Mouse (Mus musculus) midbrain, embryonic 14.5 days (tissue): Measurements from ENCODE around the gene Prkd1. TPM values are rescaled to one million over a fixed set of nuclear protein-coding genes. Genes with fewer than 3 reads are reported as not detected.
"Not testable (repeated sequence)": the region's sequence is repeated elsewhere in the genome, so short reads cannot be mapped to it uniquely, and the experiment has no call there.

Source experiments
- ATAC-seq: fragments of 200-750 bp; cut with Nextera tagmentation; 2 replicates; pipeline ENCODE4 v1.8.0; 2017; ENCODE audit warnings: moderate number of reproducible peaks, moderate library complexity; ENCODE audit not compliant: low FRiP score, low TSS enrichment
- DNase-seq: peaks from one replicate; pipeline ENCODE4 v3.0.0-alpha.2; 2015
- H3K27ac ChIP-seq: fragments of 300-500 bp; sonication (generic); replicated peaks from 2 replicates; pipeline ENCODE4 v1.5.1; 2014; ENCODE audit warnings: mild to moderate bottlenecking, low read depth, low read length, moderate library complexity
- H3K27me3 ChIP-seq: fragments of 300-500 bp; sonication (generic); 2 replicates; pipeline ENCODE4 v1.6.1; 2014; ENCODE audit warnings: low read length, control low read depth, mixed read lengths; ENCODE audit not compliant: control insufficient read depth, insufficient read depth
- H3K36me3 ChIP-seq: fragments of 300-500 bp; sonication (generic); 2 replicates; pipeline ENCODE4 v1.6.1; 2014; ENCODE audit warnings: low read length, control low read depth; ENCODE audit not compliant: control insufficient read depth, insufficient read depth
- H3K4me1 ChIP-seq: fragments of 300-500 bp; sonication (generic); 2 replicates; pipeline ENCODE4 v1.6.1; 2014; ENCODE audit warnings: mild to moderate bottlenecking, antibody characterized with exemption, low read length, control low read depth; ENCODE audit not compliant: control insufficient read depth, insufficient read depth
- H3K4me2 ChIP-seq: fragments of 300-500 bp; sonication (generic); 2 replicates; pipeline ENCODE4 v1.6.1; 2014; ENCODE audit warnings: mild to moderate bottlenecking, low read length, moderate library complexity
- H3K4me3 ChIP-seq: fragments of 300-500 bp; sonication (generic); replicated peaks from 2 replicates; pipeline ENCODE4 v1.5.1; 2014; ENCODE audit warnings: low read depth, low read length
- H3K9ac ChIP-seq: fragments of 300-500 bp; sonication (generic); replicated peaks from 2 replicates; pipeline ENCODE4 v1.6.1; 2014; ENCODE audit warnings: mild to moderate bottlenecking, low read length, moderate library complexity
- H3K9me3 ChIP-seq: fragments of 300-500 bp; sonication (generic); 2 replicates; pipeline ENCODE4 v1.6.1; 2016; ENCODE audit warnings: low read length, control low read depth, mixed read lengths; ENCODE audit not compliant: control insufficient read depth
- WGBS: fragments of 180-500 bp; shearing (Covaris S2); extraction: QIAGEN DNeasy Blood & Tissue Kit; methylation state at CpG from one replicate; pipeline ENCODE4 v1.1.7; 2014; 5-methylcytosine and 5-hydroxymethylcytosine counted together
- polyA plus RNA-seq: library from polyadenylated mRNA; unstranded; fragments of >200 nt; fragmentation: Nextera tagmentation; extraction: Ambion mirVana; gene quantifications from 2 replicates; pipeline ENCODE4 v1.2.1, GENCODE M21; 2014

The Prkd1 gene
- polyA plus RNA-seq, result 1.8 and 2.8 TPM in 2 replicates

- ATAC-seq, result peak; percentile 88
- under 1% methylated on average over 93 of the region's 114 CpGs for WGBS
- peak within 1 kb of the TSS; percentile 98 for H3K4me2 ChIP-seq
- H3K4me1 ChIP-seq, result peaks cover 4% of the 10 kb centered on the region
- H3K36me3 ChIP-seq, result no peaks in the 10 kb centered on the region
- peak within 1 kb of the TSS; percentile 63 for H3K9ac ChIP-seq
- H3K27me3 ChIP-seq, result no peaks in the 10 kb centered on the region
- H3K27ac ChIP-seq, result no peak within 1 kb of the TSS
- no peaks in the 10 kb centered on the region for H3K9me3 ChIP-seq
- peak; percentile 79 for DNase-seq
- peak within 1 kb of the TSS; percentile 75 for H3K4me3 ChIP-seq
Observed at GRCm38 (mm10) chr12:50648671-50649541, at the start of gene Prkd1. TSS of gene Prkd1 (minus strand) at chr12:50649098.

GRCm38 (mm10) chr12:50697492-50697891, 48.6 kb upstream of the Prkd1 start:
- no peak overlapping the region for H3K4me3 ChIP-seq
- peak; percentile 67 for DNase-seq
- H3K4me2 ChIP-seq, result no peak overlapping the region

DNA sequence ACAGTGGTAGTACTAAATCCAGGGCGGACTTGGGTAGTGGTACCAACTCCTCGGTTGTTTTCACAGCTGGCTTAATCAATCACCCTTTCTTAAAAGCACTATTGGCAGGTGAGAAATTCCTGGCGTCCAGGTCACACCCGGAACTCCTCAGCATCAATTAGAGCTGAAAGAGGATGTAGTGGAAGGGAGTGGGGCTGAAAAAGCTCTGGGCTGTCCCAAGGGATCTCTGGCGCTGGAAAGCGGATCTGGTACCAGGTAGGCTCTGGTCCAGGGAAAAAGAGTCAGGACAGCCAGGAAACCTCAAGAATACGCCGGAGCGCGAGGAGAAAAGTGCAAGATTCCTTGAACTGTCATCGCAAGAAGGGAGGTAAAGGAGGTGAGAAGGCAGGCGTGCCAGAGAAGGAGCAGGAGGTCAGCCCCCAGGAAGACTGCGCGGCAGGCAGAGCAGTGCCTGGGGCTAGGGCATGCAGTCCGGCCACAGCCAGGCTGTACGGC, 675 bp downstream of the Prkd1 start:
- Histone ChIP-seq H3K27me3 (no peaks in the 10 kb centered on the region), H3K27ac (no peak overlapping the region)
- ATAC-seq, result 0 out of 2 replicates have a peak, but pooled peaks have one; percentile 2

More at GRCm38 (mm10) chr12:50697492-50697891, 48.6 kb upstream of the Prkd1 start:
- WGBS, result 25% methylated on average over 3 of the region's 3 CpGs
- Histone ChIP-seq H3K9me3 (no peaks in the 10 kb centered on the region), H3K27ac (no peak overlapping the region), H3K27me3 (no peaks in the 10 kb centered on the region), H3K36me3 (no peaks in the 10 kb centered on the region), H3K4me1 (no peaks in the 10 kb centered on the region), H3K9ac (no peak overlapping the region)
- peak; percentile 57; the same call in 1 of the 2 replicates for ATAC-seq

GRCm38 (mm10) chr12:50646857-50647256, 2.0 kb downstream of the Prkd1 start:
- H3K27me3 ChIP-seq, result no peaks in the 10 kb centered on the region
- H3K4me3 ChIP-seq, result no peak overlapping the region
- H3K36me3 ChIP-seq, result no peaks in the 10 kb centered on the region
- no peak overlapping the region for H3K9ac ChIP-seq
- ATAC-seq (no peak), DNase-seq (no peak)
- H3K4me1 ChIP-seq, result peaks cover 4% of the 10 kb centered on the region
- no peaks in the 10 kb centered on the region for H3K9me3 ChIP-seq
- H3K4me2 ChIP-seq, result no peak overlapping the region
- 95% methylated on average over 4 of the region's 4 CpGs for WGBS
- H3K27ac ChIP-seq, result no peak overlapping the region

More for the DNA sequence above, 675 bp downstream of the Prkd1 start:
- Histone ChIP-seq H3K36me3 (no peaks in the 10 kb centered on the region), H3K4me3 (peak overlapping the region; percentile 75), H3K9me3 (no peaks in the 10 kb centered on the region), H3K9ac (peak overlapping the region; percentile 63), H3K4me1 (peaks cover 4% of the 10 kb centered on the region), H3K4me2 (peak overlapping the region; percentile 98)
- peak; percentile 41 for DNase-seq
- WGBS, result 2% methylated on average over 16 of the region's 16 CpGs

DNA sequence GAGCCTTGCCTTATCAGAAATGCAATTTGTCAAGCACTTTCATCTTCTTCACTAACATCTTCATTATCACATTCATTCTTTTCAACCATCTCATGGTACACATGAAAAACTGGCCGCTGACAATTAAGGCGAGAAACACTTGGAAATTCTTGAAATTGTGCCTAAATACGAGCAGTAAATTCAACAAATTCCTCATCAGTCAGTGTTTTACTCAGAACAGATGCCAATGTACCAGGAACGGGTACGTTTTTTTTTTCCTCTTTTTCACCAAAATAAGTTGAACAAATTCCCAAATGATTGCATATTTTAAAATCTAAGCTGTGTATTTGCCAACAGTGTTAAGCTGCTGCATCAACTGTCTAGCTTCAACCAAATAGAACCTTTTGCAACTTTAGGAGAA, 6.2 kb downstream of the Prkd1 start:
- H3K9me3 ChIP-seq, result no peaks in the 10 kb centered on the region
- no peaks in the 10 kb centered on the region for H3K36me3 ChIP-seq
- WGBS, result 91% methylated on average over 5 of the region's 5 CpGs
- no peak overlapping the region for H3K4me2 ChIP-seq
- no peak overlapping the region for H3K4me3 ChIP-seq
- DNase-seq (no peak), ATAC-seq (no peak)
- no peaks in the 10 kb centered on the region for H3K27me3 ChIP-seq
- H3K9ac ChIP-seq, result no peak overlapping the region
- no peak overlapping the region for H3K27ac ChIP-seq
- no peaks in the 10 kb centered on the region for H3K4me1 ChIP-seq

- Histone ChIP-seq H3K9ac (no peak overlapping the region), H3K36me3 (no peaks in the 10 kb centered on the region), H3K9me3 (no peaks in the 10 kb centered on the region), H3K4me2 (no peak overlapping the region), H3K4me1 (no peaks in the 10 kb centered on the region), H3K27ac (no peak overlapping the region), H3K4me3 (no peak overlapping the region), H3K27me3 (no peaks in the 10 kb centered on the region)
- ATAC-seq (no peak), DNase-seq (no peak)
- whole genome bisulfite sequencing, result 86% methylated on average over 4 of the region's 4 CpGs
Observed at GRCm38 (mm10) chr12:50640171-50640570, 8.7 kb downstream of the Prkd1 start.

DNA sequence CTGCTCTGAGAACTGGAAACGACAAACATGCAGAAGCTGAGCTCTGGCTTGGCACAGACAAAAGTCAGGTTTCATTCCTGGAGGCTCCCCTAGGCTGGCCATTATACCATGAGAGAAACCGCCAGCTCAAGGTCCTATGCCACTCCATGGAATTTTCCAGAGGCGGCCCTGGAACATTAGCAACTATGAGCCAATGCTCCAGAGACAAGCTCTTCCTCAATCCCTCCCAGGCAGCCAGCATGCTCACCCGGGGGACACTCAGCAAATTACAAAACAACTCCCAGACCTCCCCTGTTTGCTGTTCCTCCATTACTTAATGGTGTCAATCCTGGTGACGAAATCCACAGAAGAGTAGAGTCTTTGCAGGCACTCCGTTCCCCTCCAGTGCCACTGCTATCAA, 14.5 kb downstream of the Prkd1 start:
- Histone ChIP-seq H3K27ac (no peak overlapping the region), H3K27me3 (no peaks in the 10 kb centered on the region), H3K4me2 (no peak overlapping the region), H3K4me3 (no peak overlapping the region), H3K9me3 (no peaks in the 10 kb centered on the region), H3K4me1 (no peaks in the 10 kb centered on the region), H3K36me3 (no peaks in the 10 kb centered on the region), H3K9ac (no peak overlapping the region)
- ATAC-seq (no peak), DNase-seq (no peak)
- 89% methylated on average over 6 of the region's 6 CpGs for WGBS

DNA sequence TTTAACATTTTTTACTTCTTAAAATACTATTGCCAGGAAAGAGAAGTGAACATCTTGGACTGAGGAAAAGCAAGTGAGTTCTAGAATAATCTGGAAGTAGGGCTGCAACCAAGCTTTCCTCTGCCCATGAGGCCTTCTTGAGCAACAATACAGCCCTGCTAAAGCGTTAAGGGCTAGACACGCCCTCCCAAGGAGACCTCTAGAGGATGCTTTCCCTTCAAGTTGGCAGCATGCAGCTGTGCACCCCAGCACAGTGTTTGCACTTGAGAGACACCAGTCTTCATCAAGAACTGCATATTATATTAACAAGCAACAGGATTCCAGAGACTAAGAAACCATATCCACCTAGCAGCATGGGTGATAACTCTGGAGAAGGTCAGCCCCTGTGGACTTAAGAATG, 22.8 kb downstream of the Prkd1 start:
- not testable (repeated sequence) for ATAC-seq, H3K27ac ChIP-seq, H3K9me3 ChIP-seq, DNase-seq, H3K4me2 ChIP-seq, H3K36me3 ChIP-seq, H3K4me1 ChIP-seq, H3K4me3 ChIP-seq, H3K9ac ChIP-seq, H3K27me3 ChIP-seq
- WGBS, result 84% methylated on average over 2 of the region's 2 CpGs

DNA sequence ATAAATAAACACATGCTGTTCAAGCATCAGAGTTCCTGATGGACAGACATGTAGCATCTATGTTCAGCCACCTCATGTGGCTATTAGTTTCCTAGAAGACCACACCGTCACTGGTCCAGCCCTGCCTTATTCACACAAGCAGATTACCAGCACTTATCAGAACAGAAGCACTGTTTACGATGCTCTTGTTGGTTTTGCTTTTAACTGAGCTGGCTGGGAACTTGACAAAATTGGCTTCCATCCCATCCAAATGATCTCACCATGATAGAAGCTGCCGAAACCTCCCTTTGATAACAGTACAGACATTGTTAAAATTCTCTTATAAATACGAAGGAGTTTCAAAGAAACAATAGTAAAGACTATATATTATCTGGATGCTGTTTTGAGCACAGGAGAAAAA, 24.7 kb downstream of the Prkd1 start:
- Histone ChIP-seq H3K27ac (no peak overlapping the region), H3K9ac (no peak overlapping the region), H3K36me3 (no peaks in the 10 kb centered on the region), H3K27me3 (no peaks in the 10 kb centered on the region), H3K4me2 (no peak overlapping the region), H3K9me3 (no peaks in the 10 kb centered on the region), H3K4me1 (no peaks in the 10 kb centered on the region), H3K4me3 (no peak overlapping the region)
- WGBS, result 73% methylated on average over 4 of the region's 4 CpGs
- DNase-seq (no peak), ATAC-seq (no peak)
